Mouse (Mus musculus) small intestine, adult 2 months (tissue): ENCODE measurements around the gene Olfr1058.
"Not testable (repeated sequence)": the region's sequence is repeated elsewhere in the genome, so short reads cannot be mapped to it uniquely, and the experiment has no call there.

ENCODE experiments used
- CTCF ChIP-seq: fragments of 200-500 bp; IDR thresholded peaks from 2 replicates; pipeline ENCODE4 v1.5.1; 2012; ENCODE audit warnings: low read depth, mild to moderate bottlenecking, control low read depth, inconsistent platforms, low read length, moderate library complexity, mixed read lengths; ENCODE audit not compliant: insufficient replicate concordance, insufficient read length; ENCODE audit errors: extremely low read depth
- POLR2A ChIP-seq: fragments of 200-500 bp; IDR thresholded peaks from 2 replicates; pipeline ENCODE4 v1.6.1; 2012; ENCODE audit warnings: low read depth, mild to moderate bottlenecking, control low read depth, inconsistent platforms, low read length, moderate library complexity

DNA sequence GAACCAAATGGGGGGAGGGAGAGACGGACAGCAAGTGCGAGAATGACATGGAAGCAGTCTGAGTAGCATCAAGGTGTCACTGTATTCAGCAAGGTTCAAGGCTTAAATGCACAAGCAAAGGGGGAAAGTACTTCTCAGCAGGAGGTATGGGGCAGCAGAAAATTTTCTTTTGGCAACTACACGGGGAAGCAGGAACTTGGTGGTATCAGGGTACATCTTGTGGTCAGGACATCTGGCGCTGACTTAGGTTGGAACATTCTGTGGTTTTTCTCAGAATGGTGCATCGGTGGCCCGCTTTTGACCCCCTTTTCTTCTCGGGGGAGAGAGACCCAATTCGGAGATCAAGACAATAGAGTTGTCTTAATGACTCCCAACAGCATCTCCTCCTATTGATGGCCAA, 40.1 kb upstream of the Olfr1058 start:
- not testable (repeated sequence) for TF ChIP-seq CTCF, POLR2A
